In the genomic region with DNA sequence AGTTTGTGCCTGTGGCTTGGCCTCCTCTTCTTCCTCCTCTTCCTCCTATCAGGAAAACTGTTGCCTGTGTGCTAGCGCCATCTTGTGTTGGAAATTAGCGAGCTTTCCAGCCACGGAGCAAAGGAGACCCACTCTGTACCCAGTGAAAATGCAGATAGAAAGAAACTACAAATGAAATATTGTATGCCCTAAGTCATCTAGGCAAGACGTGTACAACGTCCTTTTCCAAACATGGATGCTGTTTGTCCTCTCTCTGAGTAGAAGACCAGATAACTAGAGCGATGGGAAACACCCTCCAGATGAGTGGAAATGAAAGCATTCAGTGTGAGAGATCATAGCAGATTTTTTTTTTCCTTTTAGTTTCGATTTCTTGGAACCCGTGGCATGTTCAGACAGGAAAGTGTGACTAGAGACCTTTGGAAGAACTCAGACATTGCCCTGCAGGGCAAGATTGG, we compare ENCODE assay signal across 8 mouse cellular contexts. TPM values are rescaled to one million over a fixed set of nuclear protein-coding genes. Genes with fewer than 3 reads are reported as not detected.
DNase-seq lines count a peak whose midpoint lies in the region; ATAC-seq and TF ChIP-seq lines count a peak whose summit lies in the region.

Parp11 (plus strand) TSS at position 405 of the 455 bp plus-strand sequence.

- H3K4me3 ChIP-seq in embryonic facial prominence, embryonic 11.5 days (ENCODE audit: low read depth, low read length) = no peak within 1 kb of the TSS
- H3K4me3 ChIP-seq in limb, embryonic 14.5 days (replicated peaks; ENCODE audit: low read length) = 0 out of 2 replicates have a peak within 1 kb of the TSS, but pooled peaks have one; percentile 11
- H3K4me3 ChIP-seq in midbrain, embryonic 16.5 days (ENCODE audit: low read depth, low read length) = no peak within 1 kb of the TSS

- ATAC-seq in embryonic facial prominence, embryonic 11.5 days (replicated peaks; ENCODE audit: insufficient number of reproducible peaks, low FRiP score, low TSS enrichment, low read depth) = no peak
- no peak for ATAC-seq in limb, embryonic 14.5 days (ENCODE audit: low FRiP score, low read depth)
- ATAC-seq in midbrain, embryonic 16.5 days = no peak; the same call in 1 of the 2 replicates

- TF ChIP-seq POLR2A in limb, embryonic 14.5 days (IDR thresholded peaks at IDR 0.05; ENCODE audit: borderline replicate concordance, extremely low read depth, insufficient read depth, insufficient read length) = no peak

- H3K4me2 ChIP-seq in embryonic facial prominence, embryonic 11.5 days (ENCODE audit: low read depth, low read length) = no peak within 1 kb of the TSS
- H3K4me2 ChIP-seq in limb, embryonic 14.5 days (replicated peaks; ENCODE audit: low read depth, low read length, severe bottlenecking) = 0 out of 2 replicates have a peak within 1 kb of the TSS, but pooled peaks have one; percentile 19
- H3K4me2 ChIP-seq in midbrain, embryonic 16.5 days (ENCODE audit: low read length) = no peak within 1 kb of the TSS

- H3K9me3 ChIP-seq in embryonic facial prominence, embryonic 11.5 days (replicated peaks; ENCODE audit: control insufficient read depth, low read length) = no peaks in the 10 kb centered on the region
- no peaks in the 10 kb centered on the region for H3K9me3 ChIP-seq in limb, embryonic 14.5 days (ENCODE audit: control insufficient read depth, low read length)
- no peaks in the 10 kb centered on the region for H3K9me3 ChIP-seq in midbrain, embryonic 16.5 days (replicated peaks; ENCODE audit: control insufficient read depth, low read length, poor library complexity, severe bottlenecking)

- H3K4me1 ChIP-seq in embryonic facial prominence, embryonic 11.5 days (ENCODE audit: control insufficient read depth, insufficient read depth, low read length) = no peaks in the 10 kb centered on the region
- H3K4me1 ChIP-seq in limb, embryonic 14.5 days (ENCODE audit: control insufficient read depth, insufficient read depth, low read length) = no peaks in the 10 kb centered on the region
- H3K4me1 ChIP-seq in midbrain, embryonic 16.5 days (ENCODE audit: control insufficient read depth, insufficient read depth, low read length) = peaks cover 14% of the 10 kb centered on the region

- WGBS in embryonic facial prominence, embryonic 11.5 days = 17% methylated on average over 8 of the region's 8 CpGs
- 21% methylated on average over 8 of the region's 8 CpGs for WGBS in limb, embryonic 14.5 days
- WGBS in midbrain, embryonic 16.5 days = 17% methylated on average over 8 of the region's 8 CpGs

- H3K9ac ChIP-seq in embryonic facial prominence, embryonic 11.5 days (replicated peaks; ENCODE audit: low read length) = no peak within 1 kb of the TSS
- H3K9ac ChIP-seq in limb, embryonic 14.5 days (ENCODE audit: low read depth, low read length, severe bottlenecking) = peak within 1 kb of the TSS; percentile 48
- no peak within 1 kb of the TSS for H3K9ac ChIP-seq in midbrain, embryonic 16.5 days (ENCODE audit: low read depth, low read length)

- no peaks in the 10 kb centered on the region for H3K27me3 ChIP-seq in embryonic facial prominence, embryonic 11.5 days (ENCODE audit: control insufficient read depth, insufficient read depth, low read length)
- H3K27me3 ChIP-seq in limb, embryonic 14.5 days (ENCODE audit: control insufficient read depth, insufficient read depth, low read length) = 0 out of 2 replicates have a peak, but pooled peaks cover 4% of the 10 kb centered on the region
- no peaks in the 10 kb centered on the region; the same call in 1 of the 2 replicates for H3K27me3 ChIP-seq in midbrain, embryonic 16.5 days (ENCODE audit: control insufficient read depth, insufficient read depth, low read depth, low read length)

- no peaks in the 10 kb centered on the region for H3K36me3 ChIP-seq in embryonic facial prominence, embryonic 11.5 days (replicated peaks; ENCODE audit: control insufficient read depth, insufficient read depth, low read depth, low read length)
- no peaks in the 10 kb centered on the region for H3K36me3 ChIP-seq in limb, embryonic 14.5 days (ENCODE audit: control insufficient read depth, insufficient read depth, low read length)
- H3K36me3 ChIP-seq in midbrain, embryonic 16.5 days (ENCODE audit: control insufficient read depth, insufficient read depth, low read length) = no peaks in the 10 kb centered on the region

- H3K27ac ChIP-seq in embryonic facial prominence, embryonic 11.5 days (replicated peaks; ENCODE audit: low read depth, low read length) = no peak within 1 kb of the TSS
- no peak within 1 kb of the TSS for H3K27ac ChIP-seq in limb, embryonic 14.5 days (replicated peaks; ENCODE audit: low read depth, low read length)
- H3K27ac ChIP-seq in midbrain, embryonic 16.5 days (ENCODE audit: low read length) = no peak within 1 kb of the TSS

- DNase-seq in 3134 (ENCODE audit: extremely low read depth, insufficient read length, low spot score) = peak; percentile 34
- DNase-seq in adrenal gland, adult 8-10 months = peak; percentile 41
- peak; percentile 78 for DNase-seq in embryonic facial prominence, embryonic 11.5 days (ENCODE audit: low spot score)
- DNase-seq in heart, adult 8-10 months (ENCODE audit: low spot score) = peak; percentile 77
- peak; percentile 69 for DNase-seq in kidney, adult 9 months
- peak; percentile 31 for DNase-seq in limb, embryonic 14.5 days (ENCODE audit: low spot score)
- DNase-seq in spleen, postnatal 10 days (ENCODE audit: low spot score in 2 of 2) = peak; percentile 83 to 84

RNA-seq across cellular contexts. Expression of gene Parp11, which starts in this region (rescaled TPM):
- 10 to 100 TPM; 20.7 to 34.0 (median 22.7) TPM for total RNA-seq in adrenal gland, adult 8-10 months (2022)
- polyA plus RNA-seq in embryonic facial prominence, embryonic 11.5 days (2014; fragmentation: Nextera tagmentation; extraction: Ambion mirVana) = 40.5 and 43.6 TPM in 2 replicates
- total RNA-seq in heart, adult 8-10 months (2022) = 1 to 10 TPM; 7.6 to 8.3 (median 8.1) TPM
- 27.3 and 27.8 TPM in 2 replicates for polyA plus RNA-seq in limb, embryonic 14.5 days (2012; rRNA removed)
- 25.4 and 30.7 TPM in 2 replicates for polyA plus RNA-seq in limb, embryonic 14.5 days (2014; fragmentation: Nextera tagmentation; extraction: Ambion mirVana)
- 90.5 and 100 TPM in 2 replicates for polyA plus RNA-seq in midbrain, embryonic 16.5 days (2015; fragmentation: Nextera tagmentation; extraction: Ambion mirVana)

Comparison
In these comparisons a context has a peak if more than half of its experiments do, and no peak if none do; other contexts are left out.
1. DNase-seq: peak in every context shown above with its lines; median percentile 84 in spleen, postnatal 10 days; 78 in embryonic facial prominence, embryonic 11.5 days; 77 in heart, adult 8-10 months; 69 in kidney, adult 9 months; 41 in adrenal gland, adult 8-10 months; 34 in 3134; 31 in limb, embryonic 14.5 days.